Comparison of ENCODE assay signal across 9 mouse cellular contexts in the genomic region with DNA sequence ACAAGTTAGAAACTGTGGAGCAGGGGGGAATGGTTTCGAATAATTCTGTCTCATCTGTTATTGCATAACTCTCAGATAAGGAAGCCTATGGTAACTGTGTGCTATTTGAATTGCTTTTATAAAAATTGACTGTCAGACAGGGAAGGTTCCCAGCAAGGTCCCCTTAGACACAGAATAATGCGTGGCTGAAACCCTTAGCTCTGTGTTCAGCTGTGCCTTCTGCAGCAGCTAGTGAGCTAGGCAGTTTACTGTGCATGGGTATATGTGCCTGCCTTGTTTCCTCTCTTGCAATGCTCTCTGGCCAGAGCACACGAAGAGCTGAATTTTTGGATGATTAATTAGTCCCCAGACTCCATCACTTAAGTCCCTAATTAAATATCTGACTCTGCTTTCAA. TPM values are rescaled to one million over a fixed set of nuclear protein-coding genes. Genes with fewer than 3 reads are reported as not detected.
DNase-seq lines count a peak whose midpoint lies in the region; ATAC-seq and TF ChIP-seq lines count a peak whose summit lies in the region.
"Had no signal": no experiment of that assay in that cellular context is flagged by ENCODE, and none has a peak within 500 bp of the region (broad histone marks: within the 10 kb centered on the region; RNA-seq: fewer than 3 reads in every experiment).

No protein-coding gene starts in this region.

- H3K27me3 ChIP-seq in embryonic facial prominence, embryonic 15.5 days = no peaks in the 10 kb centered on the region
- H3K27me3 ChIP-seq in hindbrain, embryonic 16.5 days (replicated peaks; ENCODE audit: control insufficient read depth, insufficient read depth, low read length) = no peaks in the 10 kb centered on the region
- H3K27me3 ChIP-seq in midbrain, postnatal 0 days (ENCODE audit: insufficient read depth, low read length) = no peaks in the 10 kb centered on the region

- H3K4me3 ChIP-seq in left cerebral cortex, adult 2 months = peak overlapping the region; percentile 65
- H3K4me3 ChIP-seq in embryonic facial prominence, embryonic 15.5 days (replicated peaks) = peak overlapping the region; percentile 47
- peak overlapping the region; percentile 42 for H3K4me3 ChIP-seq in hindbrain, embryonic 16.5 days (ENCODE audit: low read length)
- H3K4me3 ChIP-seq in midbrain, postnatal 0 days (ENCODE audit: low read depth, low read length) = peak overlapping the region; percentile 40

- H3K36me3 ChIP-seq in embryonic facial prominence, embryonic 15.5 days = no peaks in the 10 kb centered on the region
- H3K36me3 ChIP-seq in hindbrain, embryonic 16.5 days (ENCODE audit: control insufficient read depth, insufficient read depth, low read length) = no peaks in the 10 kb centered on the region
- no peaks in the 10 kb centered on the region for H3K36me3 ChIP-seq in midbrain, postnatal 0 days (ENCODE audit: insufficient read depth, low read length)

- intact Hi-C loops in left cerebral cortex, adult 2 months (cut with DNase I) = loop anchor here (2.0 kb wide), 1 partner anchor 51 kb away; no protein-coding TSS in a partner anchor
- intact Hi-C loops in left cerebral cortex, postnatal 4 days (cut with DNase I) = loop anchor here (5.0 kb wide), 1 partner anchor 346 kb away; no protein-coding TSS in a partner anchor
- intact Hi-C loops in left cerebral cortex, postnatal 10 days (cut with DNase I) = loop anchor here (10.0 kb wide), 1 partner anchor 131 kb away; no protein-coding TSS in a partner anchor

- peak overlapping the region; percentile 85 for H3K27ac ChIP-seq in left cerebral cortex, adult 2 months
- peak overlapping the region; percentile 63; the same call in 1 of the 2 replicates for H3K27ac ChIP-seq in embryonic facial prominence, embryonic 15.5 days (replicated peaks)
- H3K27ac ChIP-seq in hindbrain, embryonic 16.5 days (ENCODE audit: low read depth, low read length) = peak overlapping the region; percentile 30; the same call in 1 of the 2 replicates
- H3K27ac ChIP-seq in midbrain, postnatal 0 days (ENCODE audit: low read depth, low read length) = peak overlapping the region; percentile 57

- ATAC-seq in embryonic facial prominence, embryonic 15.5 days (ENCODE audit: insufficient number of reproducible peaks, low FRiP score, low TSS enrichment, low read depth) = no peak
- ATAC-seq in hindbrain, embryonic 16.5 days = peak; percentile 67
- ATAC-seq in midbrain, postnatal 0 days (ENCODE audit: low FRiP score) = no peak

- WGBS in embryonic facial prominence, embryonic 15.5 days = 31% methylated on average over 3 of the region's 3 CpGs
- WGBS in hindbrain, embryonic 16.5 days = 24% methylated on average over 3 of the region's 3 CpGs
- WGBS in midbrain, postnatal 0 days = 30% methylated on average over 3 of the region's 3 CpGs

- no peak for DNase-seq in left cerebral cortex, adult 2 months (ENCODE audit: extremely low spot score in 1 of 2, low spot score in 2 of 2)
- DNase-seq in left cerebral cortex, postnatal 4 days = no peak
- peak; percentile 37 for DNase-seq in midbrain, postnatal 0 days (ENCODE audit: low spot score)
- no peak for DNase-seq in spleen, postnatal 4 days (ENCODE audit: low spot score in 2 of 2)
- no peak for DNase-seq in left cerebral cortex, postnatal 10 days (ENCODE audit: extremely low spot score in 1 of 2, low spot score in 2 of 2)
- DNase-seq in adrenal gland, postnatal 14 days = no peak

- H3K9ac ChIP-seq in embryonic facial prominence, embryonic 15.5 days = no peak overlapping the region
- 0 out of 2 replicates have a peak overlapping the region, but pooled peaks have one; percentile 11 for H3K9ac ChIP-seq in hindbrain, embryonic 16.5 days (ENCODE audit: low read depth, low read length)
- H3K9ac ChIP-seq in midbrain, postnatal 0 days (replicated peaks; ENCODE audit: low read length, poor library complexity, severe bottlenecking) = no peak overlapping the region; the same call in 1 of the 2 replicates

- H3K4me1 ChIP-seq in embryonic facial prominence, embryonic 15.5 days = peaks cover 24% of the 10 kb centered on the region
- H3K4me1 ChIP-seq in hindbrain, embryonic 16.5 days (ENCODE audit: control insufficient read depth, insufficient read depth, low read depth, low read length) = peaks cover 9% of the 10 kb centered on the region
- peaks cover 8% of the 10 kb centered on the region; the same call in 1 of the 2 replicates for H3K4me1 ChIP-seq in midbrain, postnatal 0 days (ENCODE audit: insufficient read depth, low read length)

- no peaks in the 10 kb centered on the region for H3K9me3 ChIP-seq in embryonic facial prominence, embryonic 15.5 days (replicated peaks)
- H3K9me3 ChIP-seq in hindbrain, embryonic 16.5 days (ENCODE audit: control insufficient read depth, low read length) = no peaks in the 10 kb centered on the region
- H3K9me3 ChIP-seq in midbrain, postnatal 0 days (ENCODE audit: low read length) = no peaks in the 10 kb centered on the region

- no peak for TF ChIP-seq CTCF in left cerebral cortex, adult 2 months (IDR thresholded peaks at IDR 0.05)
- no peak for TF ChIP-seq CTCF in midbrain, postnatal 0 days (IDR thresholded peaks at IDR 0.05)

- H3K4me2 ChIP-seq in embryonic facial prominence, embryonic 15.5 days (replicated peaks) = peak overlapping the region; percentile 59
- peak overlapping the region; percentile 79 for H3K4me2 ChIP-seq in hindbrain, embryonic 16.5 days (ENCODE audit: low read length)
- H3K4me2 ChIP-seq in midbrain, postnatal 0 days (ENCODE audit: low read depth, low read length, poor library complexity, severe bottlenecking) = peak overlapping the region; percentile 74

RNA-seq across cellular contexts. Expression of a gene that starts 1.4 kb away (rescaled TPM):
- 10 to 100 TPM; 50.3 to 61.4 TPM for total RNA-seq in left cerebral cortex, adult 2 months (2021)
- 10 to 100 TPM in 1 of 2 experiments, 1 to 10 TPM in 1; 9.0 to 11.4 TPM for total RNA-seq in left cerebral cortex, postnatal 4 days (2021)
- polyA plus RNA-seq in embryonic facial prominence, embryonic 15.5 days (2015; fragmentation: Nextera tagmentation; extraction: Ambion mirVana) = 10.5 and 11.5 TPM in 2 replicates
- polyA plus RNA-seq in hindbrain, embryonic 16.5 days (2015; fragmentation: Nextera tagmentation; extraction: Ambion mirVana) = 2.8 and 4.0 TPM in 2 replicates
- total RNA-seq in midbrain, postnatal 0 days (2014; rRNA removed) = 6.0 and 11.6 TPM in 2 replicates
- 1.7 and 3.3 TPM in 2 replicates for polyA plus RNA-seq in midbrain, postnatal 0 days (2015; fragmentation: Nextera tagmentation; extraction: Ambion mirVana)
- total RNA-seq in left cerebral cortex, postnatal 10 days (2021) = 10 to 100 TPM; 16.0 to 21.6 TPM
- total RNA-seq in adrenal gland, postnatal 14 days (2021) = 17.4 and 19.0 TPM in 2 replicates
- total RNA-seq: MEL had no signal

Comparison
In these comparisons a context has a peak if more than half of its experiments do, and no peak if none do; other contexts are left out.
1. H3K27ac ChIP-seq: peak in every context shown above with its lines; median percentile 85 in left cerebral cortex, adult 2 months; 63 in embryonic facial prominence, embryonic 15.5 days; 57 in midbrain, postnatal 0 days; 30 in hindbrain, embryonic 16.5 days.